Mouse (Mus musculus) megakaryocyte, embryonic 14.5 days (primary cell): Measurements from ENCODE around the gene D630003M21Rik.

Experiments
- FLI1 ChIP-seq: IDR thresholded peaks from 2 replicates; pipeline ENCODE4 v1.6.1; 2012; ENCODE audit warnings: low read length, inconsistent platforms, mixed read lengths
- GATA1 ChIP-seq: IDR thresholded peaks from 3 replicates; pipeline ENCODE4 v1.6.1; 2012; ENCODE audit warnings: mixed read lengths, low read length, inconsistent platforms, borderline replicate concordance

GRCm38 (mm10) chr2:158161761-158162160 is 67.3 kb downstream of the D630003M21Rik start:
- TF ChIP-seq GATA1 (no peak), FLI1 (no peak)
